Mouse (Mus musculus) lung, adult 2 months (tissue): ENCODE measurements around the gene Olfr790. TPM values are rescaled to one million over a fixed set of nuclear protein-coding genes. Genes with fewer than 3 reads are reported as not detected.

Experiments used
- DNase-seq: peaks from one replicate; pipeline ENCODE4 v3.0.0; 2022
- H3K4me1 ChIP-seq: fragments of 200-500 bp; 2 replicates; pipeline ENCODE4 v1.6.1; 2011; ENCODE audit warnings: low read length; ENCODE audit not compliant: control insufficient read depth, insufficient read depth
- H3K4me3 ChIP-seq: fragments of 200-500 bp; replicated peaks from 2 replicates; pipeline ENCODE3; 2011; ENCODE audit warnings: low read depth, mild to moderate bottlenecking, control low read depth, low read length; ENCODE audit errors: extremely low read depth
- CTCF ChIP-seq: fragments of 200-500 bp; IDR thresholded peaks from 2 replicates; pipeline ENCODE4 v1.5.1; 2011; ENCODE audit warnings: mild to moderate bottlenecking, low read length, control low read depth; ENCODE audit not compliant: insufficient read depth
- POLR2A ChIP-seq: fragments of 200-500 bp; IDR thresholded peaks from 2 replicates; pipeline ENCODE4 v1.6.1; 2011; ENCODE audit warnings: low read depth, mild to moderate bottlenecking, control low read depth, low read length, borderline replicate concordance; ENCODE audit errors: extremely low read depth
- WGBS: fragments of 180-500 bp; shearing (Covaris S2); methylation state at CpG from one replicate; pipeline ENCODE4 v1.1.7; 2018; 5-methylcytosine and 5-hydroxymethylcytosine counted together
- polyA plus RNA-seq: library from polyadenylated mRNA; depleted of rRNA; stranded (reverse); fragments of >200 nt; gene quantifications from 2 replicates; pipeline ENCODE4 v1.2.3, GENCODE M21; 2012; rRNA removed

Olfr790 gene
- polyA plus RNA-seq, result not detected in 2 replicates

- TF ChIP-seq POLR2A (no peak), CTCF (no peak)
- DNase-seq, result no peak
- no peak within 1 kb of the TSS for H3K4me3 ChIP-seq
These were observed at the start of gene Olfr790 for GRCm38 (mm10) chr10:129498192-129498591. TSS of gene Olfr790 (plus strand) at chr10:129498492.

GRCm38 (mm10) chr10:129461562-129461961, 36.7 kb upstream of the Olfr790 start, which contains the start of gene Olfr787:
TSS of gene Olfr787 (plus strand) at chr10:129461862.
- DNase-seq, result no peak
- Histone ChIP-seq H3K4me1 (no peaks in the 10 kb centered on the region), H3K4me3 (no peak within 1 kb of the TSS)
- WGBS, result 74% methylated on average over 3 of the region's 3 CpGs
- TF ChIP-seq POLR2A (no peak), CTCF (no peak)

More at GRCm38 (mm10) chr10:129498192-129498591, at the start of gene Olfr790:
- H3K4me1 ChIP-seq, result no peaks in the 10 kb centered on the region

- Histone ChIP-seq H3K4me3 (no peak within 1 kb of the TSS), H3K4me1 (no peaks in the 10 kb centered on the region)
- TF ChIP-seq CTCF (no peak), POLR2A (no peak)
- no peak for DNase-seq
These were observed 27.6 kb upstream of the Olfr790 start, which contains the start of gene Olfr788 for GRCm38 (mm10) chr10:129470698-129471097. TSS of gene Olfr788 (plus strand) at chr10:129470998.

- no peak for DNase-seq
- H3K4me3 ChIP-seq, result no peak overlapping the region
- WGBS, result 57% methylated on average over 2 of the region's 2 CpGs
These were observed 25.0 kb upstream of the Olfr790 start for GRCm38 (mm10) chr10:129473256-129473655.

GRCm38 (mm10) chr10:129473723-129474122, 24.6 kb upstream of the Olfr790 start:
- H3K4me3 ChIP-seq, result no peak overlapping the region
- TF ChIP-seq CTCF, result no peak
- TF ChIP-seq POLR2A, result no peak
- no peak for DNase-seq
- H3K4me1 ChIP-seq, result no peaks in the 10 kb centered on the region

More at GRCm38 (mm10) chr10:129473256-129473655, 25.0 kb upstream of the Olfr790 start:
- H3K4me1 ChIP-seq, result no peaks in the 10 kb centered on the region
- TF ChIP-seq CTCF (no peak), POLR2A (no peak)

GRCm38 (mm10) chr10:129484452-129484851, 13.8 kb upstream of the Olfr790 start, which contains the start of gene Olfr789:
TSS of gene Olfr789 (plus strand) at chr10:129484752.
- no peak for DNase-seq
- no peak for TF ChIP-seq POLR2A
- TF ChIP-seq CTCF, result no peak
- 38% methylated on average over 2 of the region's 2 CpGs for WGBS
- Histone ChIP-seq H3K4me1 (no peaks in the 10 kb centered on the region), H3K4me3 (no peak within 1 kb of the TSS)

- H3K4me3 ChIP-seq, result no peak overlapping the region
- no peak for TF ChIP-seq CTCF
- no peak for TF ChIP-seq POLR2A
- WGBS, result 67% methylated on average over 2 of the region's 2 CpGs
- no peak for DNase-seq
- no peaks in the 10 kb centered on the region for H3K4me1 ChIP-seq
These were observed 8.2 kb upstream of the Olfr790 start for GRCm38 (mm10) chr10:129490101-129490500.

GRCm38 (mm10) chr10:129521492-129521891, 23.2 kb downstream of the Olfr790 start, which contains the start of gene Olfr791:
TSS of gene Olfr791 (plus strand) at chr10:129521792.
- DNase-seq, result no peak
- 58% methylated on average over 3 of the region's 3 CpGs for WGBS

GRCm38 (mm10) chr10:129538862-129539261, 40.6 kb downstream of the Olfr790 start, which contains the start of gene Olfr792:
TSS of gene Olfr792 (plus strand) at chr10:129539162.
- H3K4me1 ChIP-seq, result no peaks in the 10 kb centered on the region
- no peak within 1 kb of the TSS for H3K4me3 ChIP-seq
- DNase-seq, result no peak
- no peak for TF ChIP-seq CTCF
- no peak for TF ChIP-seq POLR2A
- WGBS, result 85% methylated on average over 1 of the region's 1 CpGs

More at GRCm38 (mm10) chr10:129521492-129521891, 23.2 kb downstream of the Olfr790 start, which contains the start of gene Olfr791:
- Histone ChIP-seq H3K4me3 (no peak within 1 kb of the TSS), H3K4me1 (no peaks in the 10 kb centered on the region)
- no peak for TF ChIP-seq POLR2A
- TF ChIP-seq CTCF, result no peak

- WGBS, result 33% methylated on average over 1 of the region's 1 CpGs
- DNase-seq, result no peak
- H3K4me1 ChIP-seq, result no peaks in the 10 kb centered on the region
- no peak for TF ChIP-seq CTCF
- H3K4me3 ChIP-seq, result no peak overlapping the region
These were observed 51.1 kb downstream of the Olfr790 start for GRCm38 (mm10) chr10:129549354-129549753.

Other genes with a start within 250 kb of the Olfr790 start
- gene Olfr776, start 239.4 kb upstream of the Olfr790 start, polyA plus RNA-seq, result not detected in 2 replicates
- gene Olfr777, start 227.0 kb upstream of the Olfr790 start, polyA plus RNA-seq, result not detected in 2 replicates
- gene Olfr780, start 180.4 kb upstream of the Olfr790 start, polyA plus RNA-seq, result not detected in 2 replicates
- not detected in 2 replicates for gene Olfr781, start 169.6 kb upstream of the Olfr790 start, polyA plus RNA-seq
- not detected in 2 replicates for gene Olfr782, start 149.6 kb upstream of the Olfr790 start, polyA plus RNA-seq
- gene Olfr784, start 114.4 kb upstream of the Olfr790 start, polyA plus RNA-seq, result 0.05 TPM in 1 of 2 replicates, not detected in the other
- gene Olfr785, start 93.1 kb upstream of the Olfr790 start, polyA plus RNA-seq, result not detected in 2 replicates
- not detected in 2 replicates for gene Olfr786, start 71.2 kb upstream of the Olfr790 start, polyA plus RNA-seq
- gene Olfr787, start 36.6 kb upstream of the Olfr790 start, polyA plus RNA-seq, result not detected in 2 replicates
- not detected in 2 replicates for gene Olfr788, start 27.5 kb upstream of the Olfr790 start, polyA plus RNA-seq
- gene Olfr789, start 13.7 kb upstream of the Olfr790 start, polyA plus RNA-seq, result not detected in 2 replicates
- gene Olfr791, start 23.3 kb downstream of the Olfr790 start, polyA plus RNA-seq, result not detected in 2 replicates
- not detected in 2 replicates for gene Olfr792, start 40.7 kb downstream of the Olfr790 start, polyA plus RNA-seq
- gene Olfr794, start 69.2 kb downstream of the Olfr790 start, polyA plus RNA-seq, result not detected in 2 replicates
- gene Olfr796, start 114.1 kb downstream of the Olfr790 start, polyA plus RNA-seq, result not detected in 2 replicates
- not detected in 2 replicates for gene Olfr798, start 129.4 kb downstream of the Olfr790 start, polyA plus RNA-seq
- gene Olfr799, start 139.0 kb downstream of the Olfr790 start, polyA plus RNA-seq, result not detected in 2 replicates
- not detected in 2 replicates for gene Olfr800, start 159.2 kb downstream of the Olfr790 start, polyA plus RNA-seq
- gene Olfr801, start 175.4 kb downstream of the Olfr790 start, polyA plus RNA-seq, result not detected in 2 replicates
- not detected in 2 replicates for gene Olfr802, start 189.7 kb downstream of the Olfr790 start, polyA plus RNA-seq
- not detected in 2 replicates for gene Olfr803, start 195.8 kb downstream of the Olfr790 start, polyA plus RNA-seq
- not detected in 2 replicates for gene Olfr804, start 204.7 kb downstream of the Olfr790 start, polyA plus RNA-seq
- not detected in 2 replicates for gene Olfr805, start 230.9 kb downstream of the Olfr790 start, polyA plus RNA-seq
- gene Olfr806, start 243.4 kb downstream of the Olfr790 start, polyA plus RNA-seq, result not detected in 2 replicates